In genomic region chr7:127210266-127210665, GRCm38 (mm10) we compare ENCODE assay signal across 14 mouse cellular contexts. TPM values are rescaled to one million over a fixed set of nuclear protein-coding genes. Genes with fewer than 3 reads are reported as not detected.
DNase-seq lines count a peak whose midpoint lies in the region; ATAC-seq and TF ChIP-seq lines count a peak whose summit lies in the region.
"Had no signal": no experiment of that assay in that cellular context is flagged by ENCODE, and none has a peak within 500 bp of the region (broad histone marks: within the 10 kb centered on the region; RNA-seq: fewer than 3 reads in every experiment).

No protein-coding gene starts in this region.

- 83% methylated on average over 4 of the region's 4 CpGs for WGBS in heart, postnatal 0 days
- WGBS in heart, embryonic 12.5 days = 84% methylated on average over 4 of the region's 4 CpGs
- WGBS in embryonic facial prominence, embryonic 15.5 days = 77% methylated on average over 4 of the region's 4 CpGs
- WGBS in thymus, adult 2 months = 20% methylated on average over 4 of the region's 4 CpGs

- ATAC-seq in heart, postnatal 0 days (ENCODE audit: insufficient read depth, low read depth) = no peak
- ATAC-seq in heart, embryonic 12.5 days (ENCODE audit: insufficient number of reproducible peaks, low FRiP score) = no peak
- ATAC-seq in embryonic facial prominence, embryonic 15.5 days (ENCODE audit: insufficient number of reproducible peaks, low FRiP score, low TSS enrichment, low read depth) = no peak
- ATAC-seq: activated CD4-positive, CD25-positive, alpha-beta regulatory T cell, adult 4 months; intestine, embryonic 16.5 days had no signal

- no peak for TF ChIP-seq POLR2A in thymus, adult 2 months (IDR thresholded peaks at IDR 0.05; ENCODE audit: control insufficient read depth, extremely low read depth, insufficient read depth, low read length, poor library complexity)

- TF ChIP-seq CTCF in heart, postnatal 0 days (IDR thresholded peaks at IDR 0.05; ENCODE audit: low read depth) = no peak
- no peak for TF ChIP-seq CTCF in thymus, adult 2 months (IDR thresholded peaks at IDR 0.05; ENCODE audit: borderline replicate concordance, control insufficient read depth, extremely low read depth, insufficient read depth, low read length, poor library complexity)

- H3K36me3 ChIP-seq in heart, postnatal 0 days (replicated peaks; ENCODE audit: control insufficient read depth, insufficient read depth, low read length) = no peaks in the 10 kb centered on the region
- peaks cover 2% of the 10 kb centered on the region for H3K36me3 ChIP-seq in heart, embryonic 12.5 days
- peaks cover 15% of the 10 kb centered on the region for H3K36me3 ChIP-seq in ES-E14 (ENCODE audit: control insufficient read depth, insufficient read depth, low read length, poor library complexity, severe bottlenecking)
- H3K36me3 ChIP-seq in embryonic facial prominence, embryonic 15.5 days = peaks cover 2% of the 10 kb centered on the region; the same call in 1 of the 2 replicates
- peaks cover 14% of the 10 kb centered on the region for H3K36me3 ChIP-seq in thymus, adult 2 months (ENCODE audit: control insufficient read depth, insufficient read depth, low read length)

- H3K4me2 ChIP-seq in heart, postnatal 0 days (ENCODE audit: low read depth, low read length) = no peak overlapping the region
- no peak overlapping the region for H3K4me2 ChIP-seq in heart, embryonic 12.5 days
- H3K4me2 ChIP-seq in embryonic facial prominence, embryonic 15.5 days (replicated peaks) = no peak overlapping the region

- in situ Hi-C loops in ES-E14 (cut with MboI; ENCODE audit: low sequenced_read_pairs in 2 of 2, unreplicated experiment in 2 of 2) = no loop called here

- no peaks in the 10 kb centered on the region for H3K9me3 ChIP-seq in heart, postnatal 0 days (replicated peaks; ENCODE audit: control insufficient read depth, low read length)
- H3K9me3 ChIP-seq in heart, embryonic 12.5 days (replicated peaks) = no peaks in the 10 kb centered on the region
- no peaks in the 10 kb centered on the region for H3K9me3 ChIP-seq in ES-E14 (ENCODE audit: control insufficient read depth, insufficient read depth, low read depth, low read length)
- no peaks in the 10 kb centered on the region for H3K9me3 ChIP-seq in embryonic facial prominence, embryonic 15.5 days (replicated peaks)
- H3K9me3 ChIP-seq: G1E; neural tube, embryonic 13.5 days had no signal

- DNase-seq in heart, postnatal 0 days (ENCODE audit: low spot score) = no peak
- no peak for DNase-seq in ES-E14 (ENCODE audit: low read depth, low spot score)
- DNase-seq in thymus, adult 2 months = peak; percentile 44
- no peak for DNase-seq in embryo, embryonic 11 days
- no peak for DNase-seq in layer of hippocampus, adult 9-10 months (ENCODE audit: low spot score)
- DNase-seq: layer of hippocampus, adult 9-11 months; midbrain, embryonic 14.5 days; right cerebral cortex, adult 18-20 months had no signal

- H3K9ac ChIP-seq in heart, postnatal 0 days (replicated peaks; ENCODE audit: low read depth, low read length) = no peak overlapping the region
- H3K9ac ChIP-seq in heart, embryonic 12.5 days = no peak overlapping the region
- peak overlapping the region; percentile 40; the same call in 1 of the 2 replicates for H3K9ac ChIP-seq in ES-E14 (ENCODE audit: insufficient read depth, low read depth, low read length, poor library complexity, severe bottlenecking)
- no peak overlapping the region for H3K9ac ChIP-seq in embryonic facial prominence, embryonic 15.5 days

- no peak for TF ChIP-seq EP300 in heart, postnatal 0 days (IDR thresholded peaks at IDR 0.05; ENCODE audit: low read depth)

- no peak overlapping the region for H3K4me3 ChIP-seq in heart, postnatal 0 days (ENCODE audit: low read depth, low read length)
- H3K4me3 ChIP-seq in heart, embryonic 12.5 days = no peak overlapping the region
- no peak overlapping the region for H3K4me3 ChIP-seq in ES-E14 (ENCODE audit: insufficient read depth in 1 of 2, low read depth in 1 of 2, low read length in 2 of 2, poor library complexity in 1 of 2, severe bottlenecking in 1 of 2)
- no peak overlapping the region for H3K4me3 ChIP-seq in embryonic facial prominence, embryonic 15.5 days (replicated peaks)
- H3K4me3 ChIP-seq in thymus, adult 2 months (ENCODE audit: control insufficient read depth, insufficient read depth, low read length) = no peak overlapping the region

- no peaks in the 10 kb centered on the region for H3K27me3 ChIP-seq in heart, postnatal 0 days (ENCODE audit: control insufficient read depth, insufficient read depth, low read length)
- no peaks in the 10 kb centered on the region for H3K27me3 ChIP-seq in heart, embryonic 12.5 days (replicated peaks)
- no peaks in the 10 kb centered on the region for H3K27me3 ChIP-seq in embryonic facial prominence, embryonic 15.5 days
- no peaks in the 10 kb centered on the region for H3K27me3 ChIP-seq in thymus, adult 2 months (ENCODE audit: control insufficient read depth, insufficient read depth, low read length)

- 0 out of 2 replicates have a peak overlapping the region, but pooled peaks have one; percentile 8 for H3K27ac ChIP-seq in heart, postnatal 0 days (ENCODE audit: low read depth)
- no peak overlapping the region for H3K27ac ChIP-seq in heart, embryonic 12.5 days (ENCODE audit: poor library complexity, severe bottlenecking)
- H3K27ac ChIP-seq in ES-E14 (ENCODE audit: insufficient read depth, low read depth, low read length, poor library complexity, severe bottlenecking) = no peak overlapping the region; the same call in 1 of the 2 replicates
- H3K27ac ChIP-seq in embryonic facial prominence, embryonic 15.5 days (replicated peaks) = peak overlapping the region; percentile 91; the same call in 1 of the 2 replicates
- H3K27ac ChIP-seq in thymus, adult 2 months (ENCODE audit: control insufficient read depth, insufficient read depth, low read length) = peak overlapping the region; percentile 89

- peaks cover 18% of the 10 kb centered on the region for H3K4me1 ChIP-seq in heart, postnatal 0 days (ENCODE audit: control insufficient read depth, insufficient read depth)
- peaks cover 43% of the 10 kb centered on the region for H3K4me1 ChIP-seq in heart, embryonic 12.5 days (replicated peaks)
- H3K4me1 ChIP-seq in ES-E14 (ENCODE audit: control insufficient read depth in 2 of 2, insufficient read depth in 2 of 2, low read length in 2 of 2, poor library complexity in 1 of 2) = peaks cover 14 to 29% of the 10 kb centered on the region in 2 experiments
- peaks cover 36% of the 10 kb centered on the region for H3K4me1 ChIP-seq in embryonic facial prominence, embryonic 15.5 days
- H3K4me1 ChIP-seq in thymus, adult 2 months (replicated peaks; ENCODE audit: control insufficient read depth, insufficient read depth, low read length) = peaks cover 52% of the 10 kb centered on the region

TF ChIP-seq in ES-E14, 5 proteins besides CTCF, POLR2A, EP300 and RAD21:
- TF ChIP-seq HCFC1 (IDR thresholded peaks at IDR 0.05; ENCODE audit: borderline replicate concordance, insufficient read depth, low read length) (no peak), CHD2 (IDR thresholded peaks at IDR 0.05; ENCODE audit: low read depth, low read length) (no peak), MAFK (IDR thresholded peaks at IDR 0.05; ENCODE audit: insufficient read depth, low read depth, low read length) (no peak), ZC3H11A (IDR thresholded peaks at IDR 0.05; ENCODE audit: borderline replicate concordance, low read depth, low read length) (no peak), ZNF384 (IDR thresholded peaks at IDR 0.05; ENCODE audit: low read depth, low read length) (no peak)

RNA-seq across cellular contexts. Expression of gene Mylpf, which starts 1.6 kb away (rescaled TPM):
- total RNA-seq in heart, postnatal 0 days (2014; rRNA removed; ENCODE audit: low replicate concordance) = 22.1 TPM in 1 of 2 replicates, not detected in the other
- 3.2 and 5.4 TPM in 2 replicates for polyA plus RNA-seq in heart, postnatal 0 days (2015; fragmentation: Nextera tagmentation; extraction: Ambion mirVana)
- polyA plus RNA-seq in heart, embryonic 12.5 days (2016; fragmentation: Nextera tagmentation; extraction: Ambion mirVana) = 17.8 and 20.0 TPM in 2 replicates
- total RNA-seq in ES-E14 (2012; rRNA removed) = 322 and 498 TPM in 2 replicates
- 585 and 767 TPM in 2 replicates for polyA plus RNA-seq in embryonic facial prominence, embryonic 15.5 days (2015; fragmentation: Nextera tagmentation; extraction: Ambion mirVana)
- polyA plus RNA-seq in thymus, adult 2 months (2012; rRNA removed) = 10.7 and 12.3 TPM in 2 replicates

RNA-seq across cellular contexts. Expression of gene Tbc1d10b, which starts 2.0 kb away (rescaled TPM):
- total RNA-seq in heart, postnatal 0 days (2014; rRNA removed; ENCODE audit: low replicate concordance) = 30.2 and 45.3 TPM in 2 replicates
- 9.6 and 10.8 TPM in 2 replicates for polyA plus RNA-seq in heart, postnatal 0 days (2015; fragmentation: Nextera tagmentation; extraction: Ambion mirVana)
- 29.2 and 32.3 TPM in 2 replicates for polyA plus RNA-seq in heart, embryonic 12.5 days (2016; fragmentation: Nextera tagmentation; extraction: Ambion mirVana)
- total RNA-seq in ES-E14 (2012; rRNA removed) = 63.3 and 67.0 TPM in 2 replicates
- 29.4 and 32.5 TPM in 2 replicates for polyA plus RNA-seq in embryonic facial prominence, embryonic 15.5 days (2015; fragmentation: Nextera tagmentation; extraction: Ambion mirVana)
- 70.3 and 81.3 TPM in 2 replicates for polyA plus RNA-seq in thymus, adult 2 months (2012; rRNA removed)

RNA-seq across cellular contexts. Expression of gene Cd2bp2, which starts 14.4 kb away (rescaled TPM):
- 39.3 and 39.9 TPM in 2 replicates for total RNA-seq in heart, postnatal 0 days (2014; rRNA removed; ENCODE audit: low replicate concordance)
- 26.9 and 27.2 TPM in 2 replicates for polyA plus RNA-seq in heart, postnatal 0 days (2015; fragmentation: Nextera tagmentation; extraction: Ambion mirVana)
- 50.5 and 51.5 TPM in 2 replicates for polyA plus RNA-seq in heart, embryonic 12.5 days (2016; fragmentation: Nextera tagmentation; extraction: Ambion mirVana)
- 113 and 133 TPM in 2 replicates for total RNA-seq in ES-E14 (2012; rRNA removed)
- polyA plus RNA-seq in embryonic facial prominence, embryonic 15.5 days (2015; fragmentation: Nextera tagmentation; extraction: Ambion mirVana) = 56.4 and 61.8 TPM in 2 replicates
- polyA plus RNA-seq in thymus, adult 2 months (2012; rRNA removed) = 63.4 and 67.2 TPM in 2 replicates

RNA-seq across cellular contexts. Expression of gene Zfp553, which starts 22.6 kb away (rescaled TPM):
- 11.8 and 18.5 TPM in 2 replicates for total RNA-seq in heart, postnatal 0 days (2014; rRNA removed; ENCODE audit: low replicate concordance)
- polyA plus RNA-seq in heart, postnatal 0 days (2015; fragmentation: Nextera tagmentation; extraction: Ambion mirVana) = 10.9 and 11.2 TPM in 2 replicates
- 23.8 and 25.3 TPM in 2 replicates for polyA plus RNA-seq in heart, embryonic 12.5 days (2016; fragmentation: Nextera tagmentation; extraction: Ambion mirVana)
- 55.2 and 64.7 TPM in 2 replicates for total RNA-seq in ES-E14 (2012; rRNA removed)
- 41.3 and 42.5 TPM in 2 replicates for polyA plus RNA-seq in embryonic facial prominence, embryonic 15.5 days (2015; fragmentation: Nextera tagmentation; extraction: Ambion mirVana)
- 30.4 and 31.6 TPM in 2 replicates for polyA plus RNA-seq in thymus, adult 2 months (2012; rRNA removed)

RNA-seq across cellular contexts. Expression of gene Sept1, which starts 22.7 kb away (rescaled TPM):
- total RNA-seq in heart, postnatal 0 days (2014; rRNA removed; ENCODE audit: low replicate concordance) = 2.3 and 8.6 TPM in 2 replicates
- polyA plus RNA-seq in heart, postnatal 0 days (2015; fragmentation: Nextera tagmentation; extraction: Ambion mirVana) = 18.7 and 19.4 TPM in 2 replicates
- polyA plus RNA-seq in heart, embryonic 12.5 days (2016; fragmentation: Nextera tagmentation; extraction: Ambion mirVana) = 22.1 and 28.2 TPM in 2 replicates
- 85.8 and 128 TPM in 2 replicates for total RNA-seq in ES-E14 (2012; rRNA removed)
- 22.4 and 23.9 TPM in 2 replicates for polyA plus RNA-seq in embryonic facial prominence, embryonic 15.5 days (2015; fragmentation: Nextera tagmentation; extraction: Ambion mirVana)
- 1,045 and 1,102 TPM in 2 replicates for polyA plus RNA-seq in thymus, adult 2 months (2012; rRNA removed)

Comparison
In these comparisons a context has a peak if more than half of its experiments do, and no peak if none do; other contexts are left out.
1. H3K27ac ChIP-seq: peak in heart, postnatal 0 days (single experiment), embryonic facial prominence, embryonic 15.5 days (single experiment) and thymus, adult 2 months (single experiment); none in heart, embryonic 12.5 days (single experiment) and ES-E14 (single experiment).
2. RNA of gene Mylpf, which starts 1.6 kb away (polyA plus RNA-seq): 585 to 767 TPM in embryonic facial prominence, embryonic 15.5 days; 17.8 to 20.0 TPM in heart, embryonic 12.5 days, 10.7 to 12.3 TPM in thymus, adult 2 months and 3.2 to 5.4 TPM in heart, postnatal 0 days; every median in the first group is over 10 times any median in the second.